Mouse (Mus musculus) gastrocnemius, adult 2 months (tissue): ENCODE measurements around the gene Gm19684. TPM values are rescaled to one million over a fixed set of nuclear protein-coding genes. Genes with fewer than 3 reads are reported as not detected.
"Not testable (repeated sequence)": the region's sequence is repeated elsewhere in the genome, so short reads cannot be mapped to it uniquely, and the experiment has no call there.

Source experiments
- DNase-seq: peaks from one replicate; pipeline ENCODE4 v3.0.0; 2022
- H3K27ac ChIP-seq: fragments of 200-600 bp; 2 replicates; pipeline ENCODE4 v1.8.1; 2022; ENCODE audit warnings: mild to moderate bottlenecking
- H3K4me3 ChIP-seq: fragments of 200-600 bp; 2 replicates; pipeline ENCODE4 v1.8.1; 2022; ENCODE audit warnings: mild to moderate bottlenecking, moderate library complexity
- CTCF ChIP-seq: fragments of 200-600 bp; IDR thresholded peaks from 2 replicates; pipeline ENCODE4 v1.8.1; 2022; ENCODE audit warnings: antibody characterized with exemption, mild to moderate bottlenecking, moderate library complexity
- intact Hi-C: fragments of 180-260 bp; cut with DNase I; formaldehyde crosslinking; loops from one replicate; pipeline ENCODE4 v1.15.1; 2025
- long read RNA-seq, 2 experiments: library from polyadenylated mRNA; stranded (forward); transcript quantifications; one replicate each; pipeline ENCODE4 v2.0.0; 2021
- total RNA-seq, 2 experiments: library from RNA; stranded (reverse); gene quantifications; 2 replicates each; pipeline ENCODE4 v1.2.3; 2021

Gene Gm19684
- total RNA-seq: not detected
- long read RNA-seq, experiment 1: 0 reads
- long read RNA-seq, experiment 2: 0 reads

- peak; percentile 39 for DNase-seq
- peak within 1 kb of the TSS; percentile 67 for H3K4me3 ChIP-seq
- intact Hi-C loops: not testable (repeated sequence)
- H3K27ac ChIP-seq: peak within 1 kb of the TSS; percentile 74
Observed at GRCm38 (mm10) chr17:36121352-36122020, at the start of gene Gm19684. Gm19684 (plus strand) TSS chr17:36121678.

GRCm38 (mm10) chr17:36081901-36082300 is 39.6 kb upstream of the Gm19684 start:
- not testable (repeated sequence) for H3K27ac ChIP-seq, DNase-seq, H3K4me3 ChIP-seq
- intact Hi-C loops: loop anchor here (10.0 kb wide), 1 partner anchor 103 kb away; no protein-coding TSS in a partner anchor

GRCm38 (mm10) chr17:36082519-36083232 is 38.8 kb upstream of the Gm19684 start:
- not testable (repeated sequence) for H3K27ac ChIP-seq, DNase-seq
- intact Hi-C loops: loop anchor here (10.0 kb wide), 1 partner anchor 102 kb away; no protein-coding TSS in a partner anchor
- H3K4me3 ChIP-seq: peak overlapping the region; percentile 77

- intact Hi-C loops: loop anchor here (10.0 kb wide), 1 partner anchor 101 kb away; no protein-coding TSS in a partner anchor
- no peak overlapping the region for H3K27ac ChIP-seq
- peak; percentile 30 for DNase-seq
- TF ChIP-seq CTCF: no peak
- peak overlapping the region; percentile 77 for H3K4me3 ChIP-seq
Observed at GRCm38 (mm10) chr17:36083266-36083869, 38.1 kb upstream of the Gm19684 start.

- no peak for DNase-seq
- no peak for TF ChIP-seq CTCF
- H3K4me3 ChIP-seq: peak overlapping the region; percentile 77
- no peak overlapping the region for H3K27ac ChIP-seq
- intact Hi-C loops: loop anchor here (10.0 kb wide), 1 partner anchor 101 kb away; no protein-coding TSS in a partner anchor
Observed at GRCm38 (mm10) chr17:36083870-36084451, 37.5 kb upstream of the Gm19684 start.

GRCm38 (mm10) chr17:36085976-36086375 is 35.5 kb upstream of the Gm19684 start:
- intact Hi-C loops: loop anchor here (10.0 kb wide), 1 partner anchor 99 kb away; no protein-coding TSS in a partner anchor
- not testable (repeated sequence) for H3K4me3 ChIP-seq, H3K27ac ChIP-seq, DNase-seq

GRCm38 (mm10) chr17:36091933-36092332 is 29.5 kb upstream of the Gm19684 start:
- intact Hi-C loops, DNase-seq, H3K27ac ChIP-seq, H3K4me3 ChIP-seq: not testable (repeated sequence)

GRCm38 (mm10) chr17:36092520-36092919 is 29.0 kb upstream of the Gm19684 start:
- DNase-seq, H3K4me3 ChIP-seq, H3K27ac ChIP-seq, intact Hi-C loops: not testable (repeated sequence)

- no peak overlapping the region for H3K4me3 ChIP-seq
- intact Hi-C loops: no loop called here
- no peak for DNase-seq
- TF ChIP-seq CTCF: no peak
- no peak overlapping the region for H3K27ac ChIP-seq
Observed at GRCm38 (mm10) chr17:36093936-36094335, 27.5 kb upstream of the Gm19684 start.

- intact Hi-C loops, H3K4me3 ChIP-seq, H3K27ac ChIP-seq, DNase-seq: not testable (repeated sequence)
Observed at GRCm38 (mm10) chr17:36099603-36100002, 21.9 kb upstream of the Gm19684 start.

- H3K27ac ChIP-seq, H3K4me3 ChIP-seq, intact Hi-C loops, DNase-seq: not testable (repeated sequence)
Observed at GRCm38 (mm10) chr17:36102091-36102490, 19.4 kb upstream of the Gm19684 start.

GRCm38 (mm10) chr17:36110129-36110528 is 11.3 kb upstream of the Gm19684 start:
- not testable (repeated sequence) for H3K4me3 ChIP-seq, DNase-seq, H3K27ac ChIP-seq
- intact Hi-C loops: loop anchor here (5.0 kb wide), 1 partner anchor 113 kb away; no protein-coding TSS in a partner anchor
